Comparison of ENCODE assay signal across 27 mouse cellular contexts in the genomic region with DNA sequence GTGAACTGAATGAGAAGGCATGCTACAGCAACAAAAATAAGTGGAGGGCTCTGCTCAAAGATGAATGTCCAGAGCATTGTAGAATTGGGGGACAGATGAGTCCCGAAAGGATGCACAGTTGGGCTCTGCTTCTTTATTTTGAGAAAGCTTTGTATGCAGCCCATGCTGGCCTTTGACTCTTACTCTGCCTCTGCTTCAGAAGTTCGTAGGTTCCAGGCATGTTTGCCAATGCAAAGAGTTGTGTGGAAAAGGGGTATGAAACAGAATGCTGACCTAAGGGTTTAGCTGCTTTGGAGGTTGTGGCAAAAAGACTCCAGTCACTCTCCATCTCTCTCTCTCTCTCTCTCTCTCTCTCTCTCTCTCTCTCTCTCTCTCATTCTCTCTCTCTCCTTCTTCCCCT. TPM values are rescaled to one million over a fixed set of nuclear protein-coding genes. Genes with fewer than 3 reads are reported as not detected.
DNase-seq lines count a peak whose midpoint lies in the region; ATAC-seq and TF ChIP-seq lines count a peak whose summit lies in the region.
"Had no signal": no experiment of that assay in that cellular context is flagged by ENCODE, and none has a peak within 500 bp of the region (broad histone marks: within the 10 kb centered on the region; RNA-seq: fewer than 3 reads in every experiment).

No protein-coding gene starts in this region.

- WGBS in neural tube, embryonic 15.5 days, result 91% methylated on average over 2 of the region's 2 CpGs

- 0 out of 2 replicates have a peak, but pooled peaks have one; percentile 26 for TF ChIP-seq POLR2A in CH12.LX (IDR thresholded peaks at IDR 0.05; ENCODE audit: low read depth, low read length)
- no peak for TF ChIP-seq POLR2A in MEL (IDR thresholded peaks at IDR 0.05; ENCODE audit: control insufficient read depth in 1 of 2, insufficient read depth in 1 of 2, low read depth in 1 of 2, low read length in 2 of 2, poor library complexity in 1 of 2)

- TF ChIP-seq EP300 in CH12.LX (IDR thresholded peaks at IDR 0.05; ENCODE audit: low read length), result no peak
- no peak for TF ChIP-seq EP300 in MEL (IDR thresholded peaks at IDR 0.05; ENCODE audit: low read depth in 1 of 2, low read length in 2 of 2)

- H3K79me2 ChIP-seq in CH12.LX (replicated peaks; ENCODE audit: control insufficient read depth, extremely low read depth, insufficient read depth, poor library complexity, severe bottlenecking) (peaks cover 3% of the 10 kb centered on the region; the same call in 1 of the 2 replicates), MEL (ENCODE audit: control insufficient read depth, insufficient read depth, low read length, poor library complexity) (no peaks in the 10 kb centered on the region)

- peak; percentile 44 for DNase-seq in heart, adult 11 months
- DNase-seq in heart, postnatal 25 days (ENCODE audit: low spot score), result no peak
- DNase-seq in neural tube, embryonic 10.5 days (ENCODE audit: extremely low spot score, low spot score), result peak; percentile 11
- DNase-seq in CH12.LX (ENCODE audit: extremely low read depth) (no peak), MEL (ENCODE audit: low read depth, low spot score) (no peak)
- no peak for DNase-seq in adrenal gland, adult 2 months
- DNase-seq in cerebellum, postnatal 10 days, result no peak
- DNase-seq: adrenal gland, adult 8-10 months; adrenal gland, postnatal 14 days; adrenal gland, postnatal 36 days; cerebellum, adult 11-12 months; cerebellum, adult 2 months; cerebellum, adult 9-10 months; cerebellum, postnatal 14 days; cerebellum, postnatal 36 days; embryo, embryonic 11 days had no signal

- intact Hi-C loops in heart, postnatal 25 days (cut with DNase I), result loop anchor here (5.0 kb wide), 1 partner anchor 34 kb away; no protein-coding TSS in a partner anchor

- H3K27ac ChIP-seq in neural tube, embryonic 15.5 days (replicated peaks), result no peak overlapping the region
- H3K27ac ChIP-seq in CH12.LX (ENCODE audit: insufficient read depth, low read depth), result no peak overlapping the region
- H3K27ac ChIP-seq in MEL (ENCODE audit: control insufficient read depth, low read depth, low read length), result no peak overlapping the region
- H3K27ac ChIP-seq: embryonic facial prominence, embryonic 13.5 days; embryonic facial prominence, embryonic 15.5 days had no signal

- in situ Hi-C loops in CH12.LX (cut with MboI; ENCODE audit: low pct_ligation_motif_present, low pct_unique_long_range_greater_than_20kb, low sequenced_read_pairs), result no loop called here

- TF ChIP-seq RAD21 in CH12.LX (IDR thresholded peaks at IDR 0.05; ENCODE audit: low read depth, low read length), result no peak
- TF ChIP-seq RAD21 in MEL (IDR thresholded peaks at IDR 0.05; ENCODE audit: low read depth, low read length), result no peak

- H3K4me2 ChIP-seq in neural tube, embryonic 15.5 days, result no peak overlapping the region
- H3K4me2 ChIP-seq in CH12.LX (ENCODE audit: insufficient read depth, low read depth, poor library complexity, severe bottlenecking), result no peak overlapping the region
- H3K4me2 ChIP-seq: embryonic facial prominence, embryonic 13.5 days; embryonic facial prominence, embryonic 15.5 days had no signal

- no peak for ATAC-seq in neural tube, embryonic 15.5 days (ENCODE audit: low FRiP score)
- ATAC-seq: forebrain, embryonic 14.5 days; forebrain, embryonic 16.5 days had no signal

- dilution Hi-C loops in CH12.LX (cut with MboI; ENCODE audit: extremely low pct_ligation_motif_present, extremely low pct_unique_long_range_greater_than_20kb, low sequenced_read_pairs), result no loop called here

- no peaks in the 10 kb centered on the region for H3K9me3 ChIP-seq in neural tube, embryonic 15.5 days (replicated peaks)
- H3K9me3 ChIP-seq in CH12.LX (replicated peaks; ENCODE audit: low read length) (peaks cover 6% of the 10 kb centered on the region), MEL (replicated peaks; ENCODE audit: insufficient read depth, low read length) (no peaks in the 10 kb centered on the region)
- H3K9me3 ChIP-seq: embryonic facial prominence, embryonic 13.5 days; embryonic facial prominence, embryonic 15.5 days; G1E had no signal

- no peak overlapping the region for H3K9ac ChIP-seq in neural tube, embryonic 15.5 days (replicated peaks)
- no peak overlapping the region for H3K9ac ChIP-seq in CH12.LX (ENCODE audit: insufficient read depth, low read depth)
- no peak overlapping the region for H3K9ac ChIP-seq in MEL (ENCODE audit: control insufficient read depth, low read depth, low read length, poor library complexity, severe bottlenecking)
- H3K9ac ChIP-seq: embryonic facial prominence, embryonic 13.5 days; embryonic facial prominence, embryonic 15.5 days had no signal

- no peak overlapping the region for H3K4me3 ChIP-seq in neural tube, embryonic 15.5 days (replicated peaks)
- H3K4me3 ChIP-seq in CH12.LX (replicated peaks in 1 of 3; ENCODE audit: low read depth in 2 of 3, low read length in 2 of 3, poor library complexity in 1 of 3) (no peak overlapping the region), MEL (ENCODE audit: control insufficient read depth in 1 of 2, insufficient read depth in 1 of 2, low read depth in 2 of 2, low read length in 2 of 2) (no peak overlapping the region)
- H3K4me3 ChIP-seq: embryonic facial prominence, embryonic 13.5 days; embryonic facial prominence, embryonic 15.5 days; erythroblast, embryonic 14.5 days had no signal

- TF ChIP-seq CTCF in CH12.LX (conservative IDR thresholded peaks at IDR 0.05 in 1 of 2, IDR thresholded peaks at IDR 0.05 in 1 of 2; ENCODE audit: low read depth in 2 of 2, low read length in 2 of 2) (no peak), MEL (IDR thresholded peaks at IDR 0.05 in 2 of 3, conservative IDR thresholded peaks at IDR 0.05 in 1 of 3; ENCODE audit: control insufficient read depth in 1 of 3, insufficient read depth in 1 of 3, low read depth in 2 of 3, low read length in 3 of 3, poor library complexity in 1 of 3, severe bottlenecking in 1 of 3) (no peak)

- no peaks in the 10 kb centered on the region for H3K27me3 ChIP-seq in neural tube, embryonic 15.5 days (replicated peaks)
- no peaks in the 10 kb centered on the region for H3K27me3 ChIP-seq in CH12.LX (replicated peaks)
- no peaks in the 10 kb centered on the region for H3K27me3 ChIP-seq in MEL (ENCODE audit: control insufficient read depth in 1 of 2, insufficient read depth in 2 of 2, low read length in 2 of 2)
- H3K27me3 ChIP-seq: embryonic facial prominence, embryonic 13.5 days; embryonic facial prominence, embryonic 15.5 days had no signal

- no peaks in the 10 kb centered on the region for H3K4me1 ChIP-seq in neural tube, embryonic 15.5 days
- peaks cover 19 to 58% of the 10 kb centered on the region in 2 experiments for H3K4me1 ChIP-seq in CH12.LX (ENCODE audit: control insufficient read depth in 1 of 2, insufficient read depth in 2 of 2)
- 0 out of 4 replicates have a peak, but pooled peaks cover 0 to 3% of the 10 kb centered on the region in 2 experiments for H3K4me1 ChIP-seq in MEL (ENCODE audit: control insufficient read depth in 1 of 2, insufficient read depth in 2 of 2, low read length in 2 of 2)

- H3K36me3 ChIP-seq in neural tube, embryonic 15.5 days, result peaks cover 21% of the 10 kb centered on the region
- peaks cover 19 to 21% of the 10 kb centered on the region in 2 experiments for H3K36me3 ChIP-seq in CH12.LX (replicated peaks in 1 of 2; ENCODE audit: control insufficient read depth in 1 of 2, insufficient read depth in 1 of 2, low read length in 1 of 2)
- H3K36me3 ChIP-seq in MEL (ENCODE audit: control insufficient read depth in 1 of 2, insufficient read depth in 2 of 2, low read length in 2 of 2), result peaks cover 0 to 9% of the 10 kb centered on the region in 2 experiments; a peak in 1 of 4 replicates

TF ChIP-seq in CH12.LX, 34 proteins besides CTCF, POLR2A, EP300 and RAD21:
- 0 out of 2 replicates have a peak, but pooled peaks have one; percentile 25 for TF ChIP-seq MAFK (IDR thresholded peaks at IDR 0.05; ENCODE audit: insufficient replicate concordance, low read length)
- TF ChIP-seq POLR2AphosphoS2 (IDR thresholded peaks at IDR 0.05; ENCODE audit: low read depth, low read length), result peak; percentile 83
- TF ChIP-seq CHD2 (IDR thresholded peaks at IDR 0.05; ENCODE audit: low read length), result no peak
- TF ChIP-seq JUND (conservative IDR thresholded peaks at IDR 0.05; ENCODE audit: low read depth, low read length), result no peak

TF ChIP-seq in MEL, 35 proteins besides CTCF, POLR2A, EP300 and RAD21:
- peak; percentile 79 for TF ChIP-seq POLR2AphosphoS2 (IDR thresholded peaks at IDR 0.05; ENCODE audit: low read length)
- TF ChIP-seq HCFC1 (IDR thresholded peaks at IDR 0.05; ENCODE audit: low read depth, low read length), result no peak

RNA-seq across cellular contexts. Expression of gene Treh, which starts 31.4 kb away (rescaled TPM):
- total RNA-seq in heart, postnatal 25 days (2021), result not detected
- not detected in 2 replicates for polyA plus RNA-seq in neural tube, embryonic 15.5 days (2015; fragmentation: Nextera tagmentation; extraction: Ambion mirVana)
- total RNA-seq in CH12.LX (2012; rRNA removed), result not detected in 2 replicates
- total RNA-seq in CH12.LX (2014; rRNA removed), result not detected in 2 replicates
- polyA plus RNA-seq in CH12.LX (2012; ENCODE audit: insufficient read length, low read depth), result not detected in 2 replicates
- not detected in 2 replicates for total RNA-seq in MEL (2012; rRNA removed)
- not detected for polyA plus RNA-seq in MEL (2012; ENCODE audit: insufficient read depth in 1 of 2, insufficient read length in 2 of 2, low read depth in 1 of 2, low replicate concordance in 2 of 2, missing spikeins in 1 of 2)
- total RNA-seq in adrenal gland, adult 2 months (2021), result not detected
- not detected in 2 replicates for polyA plus RNA-seq in adrenal gland, adult 2 months (2012; rRNA removed)
- total RNA-seq: adrenal gland, adult 8-10 months; adrenal gland, postnatal 14 days; adrenal gland, postnatal 36 days; common myeloid progenitor, adult 5-6 weeks; G1E had no signal
- polyA plus RNA-seq: C2C12; cerebellum, adult 2 months; embryonic facial prominence, embryonic 11.5 days; embryonic facial prominence, embryonic 13.5 days; embryonic facial prominence, embryonic 15.5 days; erythroblast, embryonic 14.5 days; forebrain, embryonic 11.5 days; forebrain, embryonic 14.5 days; forebrain, embryonic 16.5 days; G1E had no signal

RNA-seq across cellular contexts. Expression of gene Ddx6, which starts 36.9 kb away (rescaled TPM):
- 10 to 100 TPM; 72.5 to 87.3 TPM for total RNA-seq in heart, postnatal 25 days (2021)
- 15.1 and 16.8 TPM in 2 replicates for polyA plus RNA-seq in neural tube, embryonic 15.5 days (2015; fragmentation: Nextera tagmentation; extraction: Ambion mirVana)
- total RNA-seq in CH12.LX (2012; rRNA removed), result 41.5 and 42.3 TPM in 2 replicates
- total RNA-seq in CH12.LX (2014; rRNA removed), result 66.7 and 71.4 TPM in 2 replicates
- 77.1 and 81.2 TPM in 2 replicates for polyA plus RNA-seq in CH12.LX (2012; ENCODE audit: insufficient read length, low read depth)
- total RNA-seq in MEL (2012; rRNA removed), result 35.9 and 44.6 TPM in 2 replicates
- polyA plus RNA-seq in MEL (2012; ENCODE audit: insufficient read depth in 1 of 2, insufficient read length in 2 of 2, low read depth in 1 of 2, low replicate concordance in 2 of 2, missing spikeins in 1 of 2), result 10 to 100 TPM; 41.9 to 96.5 TPM
- 100 to 1,000 TPM; 114 to 121 TPM for total RNA-seq in adrenal gland, adult 2 months (2021)
- 7.2 and 9.1 TPM in 2 replicates for polyA plus RNA-seq in adrenal gland, adult 2 months (2012; rRNA removed)

Comparison
In these comparisons a context has a peak if more than half of its experiments do, and no peak if none do; other contexts are left out.
1. DNase-seq: peak in heart, adult 11 months (single experiment) and neural tube, embryonic 10.5 days (single experiment); none in heart, postnatal 25 days (single experiment), CH12.LX (single experiment), MEL (single experiment), adrenal gland, adult 2 months (single experiment) and cerebellum, postnatal 10 days (0 of 2).